Comparison of ENCODE assay signal across 8 mouse cellular contexts in genomic region chr11:103115163-103116007, GRCm38 (mm10). TPM values are rescaled to one million over a fixed set of nuclear protein-coding genes. Genes with fewer than 3 reads are reported as not detected.
DNase-seq lines count a peak whose midpoint lies in the region; ATAC-seq lines count a peak whose summit lies in the region.

No protein-coding gene starts in this region.

- peak overlapping the region; percentile 80 for H3K9ac ChIP-seq in hindbrain, embryonic 16.5 days (ENCODE audit: low read depth, low read length)

- H3K27ac ChIP-seq in hindbrain, embryonic 16.5 days (ENCODE audit: low read depth, low read length): peak overlapping the region; percentile 91

- WGBS in hindbrain, embryonic 16.5 days: under 1% methylated on average over 34 of the region's 34 CpGs

- ATAC-seq in hindbrain, embryonic 16.5 days: peak; percentile 60

- H3K4me2 ChIP-seq in hindbrain, embryonic 16.5 days (ENCODE audit: low read length): peak overlapping the region; percentile 71

- no peaks in the 10 kb centered on the region for H3K9me3 ChIP-seq in hindbrain, embryonic 16.5 days (ENCODE audit: control insufficient read depth, low read length)
- no peaks in the 10 kb centered on the region for H3K9me3 ChIP-seq in megakaryocyte, embryonic 14.5 days

- H3K36me3 ChIP-seq in hindbrain, embryonic 16.5 days (ENCODE audit: control insufficient read depth, insufficient read depth, low read length): no peaks in the 10 kb centered on the region
- peaks cover 42% of the 10 kb centered on the region for H3K36me3 ChIP-seq in megakaryocyte, embryonic 14.5 days (replicated peaks; ENCODE audit: low read length)

- DNase-seq in ZHBTc4 (ENCODE audit: low read depth, low spot score): peak; percentile 94
- peak; percentile 54 to 72 for DNase-seq in cerebellum, postnatal 4 days (ENCODE audit: low spot score in 2 of 2)
- DNase-seq in gastrocnemius, adult 18-20 months (ENCODE audit: low spot score): peak; percentile 81
- peak; percentile 78 to 85 for DNase-seq in left cerebral cortex, adult 9 months (ENCODE audit: low spot score in 2 of 2)
- DNase-seq in right cerebral cortex, postnatal 25 days: peak; percentile 84
- no peak for DNase-seq in Muller cell, postnatal 12 days (ENCODE audit: inconsistent ontology term)

- H3K27me3 ChIP-seq in hindbrain, embryonic 16.5 days (replicated peaks; ENCODE audit: control insufficient read depth, insufficient read depth, low read length): peaks cover 15% of the 10 kb centered on the region
- H3K27me3 ChIP-seq in megakaryocyte, embryonic 14.5 days (replicated peaks): no peaks in the 10 kb centered on the region

- H3K4me1 ChIP-seq in hindbrain, embryonic 16.5 days (ENCODE audit: control insufficient read depth, insufficient read depth, low read depth, low read length): peaks cover 23% of the 10 kb centered on the region
- peaks cover 27% of the 10 kb centered on the region for H3K4me1 ChIP-seq in megakaryocyte, embryonic 14.5 days

- H3K4me3 ChIP-seq in hindbrain, embryonic 16.5 days (ENCODE audit: low read length): peak overlapping the region; percentile 64
- peak overlapping the region; percentile 98 for H3K4me3 ChIP-seq in megakaryocyte, embryonic 14.5 days (replicated peaks)

RNA-seq across cellular contexts. Expression of gene Hexim1, which starts 0.6 kb away (rescaled TPM):
- total RNA-seq in gastrocnemius, adult 18-20 months (2021): 10 to 100 TPM; 23.3 to 23.6 TPM
- polyA plus RNA-seq in hindbrain, embryonic 16.5 days (2015; fragmentation: Nextera tagmentation; extraction: Ambion mirVana): 4.1 and 4.7 TPM in 2 replicates
- polyA plus RNA-seq in megakaryocyte, embryonic 14.5 days (2012; ENCODE audit: insufficient read depth, low replicate concordance): 24.4 and 98.1 TPM in 2 replicates

RNA-seq across cellular contexts. Expression of gene Acbd4, which starts 13.9 kb away (rescaled TPM):
- total RNA-seq in gastrocnemius, adult 18-20 months (2021): 10 to 100 TPM; 36.1 to 38.9 TPM
- polyA plus RNA-seq in hindbrain, embryonic 16.5 days (2015; fragmentation: Nextera tagmentation; extraction: Ambion mirVana): 14.2 and 16.4 TPM in 2 replicates
- polyA plus RNA-seq in megakaryocyte, embryonic 14.5 days (2012; ENCODE audit: insufficient read depth, low replicate concordance): 42.5 and 61.0 TPM in 2 replicates

RNA-seq across cellular contexts. Expression of gene Plcd3, which starts 13.9 kb away (rescaled TPM):
- 1 to 10 TPM; 6.9 to 9.4 TPM for total RNA-seq in gastrocnemius, adult 18-20 months (2021)
- polyA plus RNA-seq in hindbrain, embryonic 16.5 days (2015; fragmentation: Nextera tagmentation; extraction: Ambion mirVana): 4.7 and 4.9 TPM in 2 replicates
- 0.18 TPM in 1 of 2 replicates, not detected in the other for polyA plus RNA-seq in megakaryocyte, embryonic 14.5 days (2012; ENCODE audit: insufficient read depth, low replicate concordance)

RNA-seq across cellular contexts. Expression of gene Hexim2, which starts 16.8 kb away (rescaled TPM):
- total RNA-seq in gastrocnemius, adult 18-20 months (2021): 1 to 10 TPM; 3.3 to 4.4 TPM
- polyA plus RNA-seq in hindbrain, embryonic 16.5 days (2015; fragmentation: Nextera tagmentation; extraction: Ambion mirVana): 27.7 and 30.2 TPM in 2 replicates
- 73.5 and 168 TPM in 2 replicates for polyA plus RNA-seq in megakaryocyte, embryonic 14.5 days (2012; ENCODE audit: insufficient read depth, low replicate concordance)

RNA-seq across cellular contexts. Expression of gene Fmnl1, which starts 55.5 kb away (rescaled TPM):
- 1 to 10 TPM; 5.1 to 8.1 TPM for total RNA-seq in gastrocnemius, adult 18-20 months (2021)
- 7.6 and 8.6 TPM in 2 replicates for polyA plus RNA-seq in hindbrain, embryonic 16.5 days (2015; fragmentation: Nextera tagmentation; extraction: Ambion mirVana)
- 25.5 and 36.6 TPM in 2 replicates for polyA plus RNA-seq in megakaryocyte, embryonic 14.5 days (2012; ENCODE audit: insufficient read depth, low replicate concordance)
